Mouse (Mus musculus): Measurements from ENCODE around the gene Usp34. TPM values are rescaled to one million over a fixed set of nuclear protein-coding genes. Genes with fewer than 3 reads are reported as not detected.
A peak's percentile ranks its signal among the peaks of the same experiment; 100 is the strongest.
"Not testable (repeated sequence)": the region's sequence is repeated elsewhere in the genome, so short reads cannot be mapped to it uniquely, and the experiment has no call there.

Gene Usp34
- 49.4 TPM for polyA plus RNA-seq (2021)

DNA sequence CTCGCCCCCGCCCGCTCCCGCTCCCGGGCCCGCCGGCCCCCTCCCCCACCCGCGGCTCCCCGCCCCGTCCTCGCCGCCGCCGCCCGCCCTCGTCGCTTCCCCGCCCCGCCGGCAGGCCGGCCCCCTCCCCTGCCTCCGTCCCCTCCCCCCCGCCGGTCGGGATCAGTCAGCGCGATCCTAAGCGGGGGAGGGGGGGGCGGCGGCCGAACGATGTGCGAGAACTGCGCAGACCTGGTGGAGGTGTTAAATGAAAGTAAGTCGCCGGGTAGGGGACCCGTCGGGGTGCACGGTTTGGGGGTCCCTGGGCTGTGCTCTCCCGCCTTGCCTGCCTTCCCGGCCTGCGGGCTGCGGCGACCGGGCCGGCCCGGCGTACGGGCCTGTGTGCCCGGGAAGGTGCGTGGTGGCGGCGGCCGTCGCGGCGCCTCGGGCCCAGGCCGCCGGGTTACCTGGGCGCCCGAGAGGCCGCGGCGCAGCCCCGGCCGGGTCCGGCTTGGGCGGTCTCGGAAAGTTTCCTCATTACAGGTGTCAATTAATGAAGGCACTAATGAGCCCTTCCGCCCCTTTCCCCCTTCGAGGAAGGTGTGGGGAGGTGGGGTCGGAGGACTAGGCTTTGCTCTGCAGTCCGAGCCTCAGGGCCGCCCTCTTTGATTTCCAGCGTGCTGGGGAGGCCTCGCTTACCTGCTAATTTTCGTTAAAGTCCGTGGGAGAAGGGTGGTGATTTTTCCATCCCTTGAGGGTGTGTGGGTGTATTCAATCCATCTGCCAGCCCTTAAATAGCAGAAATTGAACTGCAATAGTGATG is at the start of gene Usp34:
Usp34 (plus strand) TSS at position 132 of the 802 bp plus-strand sequence.
- H3K27me3 ChIP-seq = no peaks in the 10 kb centered on the region
- in situ Hi-C loops (cut with MboI; ENCODE audit: low pct_unique_long_range_greater_than_20kb) = no loop called here
- ChIA-PET CTCF (no interaction called here), POLR2A (no interaction called here)
- DNase-seq (ENCODE audit: low read depth, low spot score) (peak; percentile 7), ATAC-seq (peak; percentile 32)
- TF ChIP-seq CTCF (IDR thresholded peaks at IDR 0.05) = no peak

DNA sequence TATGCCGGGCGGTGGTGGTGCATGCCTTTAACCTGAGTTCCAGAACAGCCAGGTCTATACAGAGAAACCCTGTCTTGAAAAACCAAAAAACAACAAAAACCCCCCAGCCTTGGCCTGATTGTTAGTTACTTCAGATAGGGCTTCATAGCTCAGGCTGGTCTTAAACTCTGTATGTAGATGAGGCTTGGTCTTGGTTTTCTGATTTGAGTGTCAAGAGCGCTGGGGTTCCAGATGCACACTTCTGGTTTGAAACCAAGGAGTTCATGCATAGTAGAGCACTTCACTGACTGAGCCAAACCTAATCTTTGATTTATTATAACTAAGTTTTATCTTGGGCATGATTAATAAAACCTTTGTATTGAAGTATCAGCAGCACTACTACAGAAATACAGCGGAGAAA is 47.6 kb upstream of the Usp34 start:
- ATAC-seq (no peak), DNase-seq (ENCODE audit: low read depth, low spot score) (no peak)
- in situ Hi-C loops (cut with MboI; ENCODE audit: low pct_unique_long_range_greater_than_20kb) = no loop called here
- CTCF ChIA-PET = no interaction called here
- POLR2A ChIA-PET = no interaction called here
- no peak for TF ChIP-seq CTCF (IDR thresholded peaks at IDR 0.05)
- no peaks in the 10 kb centered on the region for H3K27me3 ChIP-seq

DNA sequence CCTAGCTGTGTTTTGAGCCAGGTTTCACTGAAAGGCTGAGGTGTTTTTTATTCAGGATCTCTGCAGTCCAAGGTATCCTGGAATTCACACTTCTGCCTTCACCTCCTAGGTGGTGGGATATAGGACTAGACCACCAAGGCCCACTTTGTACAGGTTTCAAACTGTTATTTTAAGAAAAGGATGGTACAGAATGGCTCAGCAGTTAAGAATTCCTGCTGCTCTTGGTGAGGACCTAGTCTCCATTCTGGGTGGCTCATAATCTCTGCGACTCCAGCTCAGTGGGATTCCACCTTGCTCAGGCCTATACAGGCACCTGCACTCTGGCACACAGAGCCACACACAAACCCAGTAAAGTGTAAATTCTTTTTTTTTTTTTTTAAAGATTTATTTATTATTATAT is 47.2 kb upstream of the Usp34 start:
- H3K27me3 ChIP-seq = no peaks in the 10 kb centered on the region
- ATAC-seq = no peak
- POLR2A ChIA-PET = no interaction called here
- in situ Hi-C loops (cut with MboI; ENCODE audit: low pct_unique_long_range_greater_than_20kb) = no loop called here
- no peak for DNase-seq (ENCODE audit: low read depth, low spot score)
- no peak for TF ChIP-seq CTCF (IDR thresholded peaks at IDR 0.05)
- CTCF ChIA-PET = interaction anchor here (2.5 kb wide), 1 partner anchor 11 kb away, joined by 13 read pairs; no protein-coding TSS in a partner anchor

DNA sequence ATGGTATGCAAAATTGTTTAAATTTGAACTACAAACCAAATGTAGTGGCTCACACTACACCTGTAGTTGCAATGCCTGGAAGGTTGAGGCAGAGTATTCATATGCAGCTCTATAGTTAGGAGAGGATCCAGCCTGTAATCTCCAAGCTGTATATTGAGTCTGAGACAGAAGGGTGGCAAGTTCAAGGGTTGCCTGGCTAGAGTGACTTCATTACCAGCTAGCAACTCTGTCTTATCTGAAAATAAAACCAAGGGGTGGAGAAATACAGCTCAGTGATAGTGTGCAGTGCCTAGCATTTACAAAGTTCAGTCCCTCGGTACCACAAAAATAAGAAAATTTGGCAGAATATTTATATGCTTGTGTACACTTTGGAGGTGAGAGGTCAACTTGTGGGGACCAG is 46.5 kb upstream of the Usp34 start:
- in situ Hi-C loops (cut with MboI; ENCODE audit: low pct_unique_long_range_greater_than_20kb) = loop anchor here (10.0 kb wide), 1 partner anchor 615 kb away; no protein-coding TSS in a partner anchor
- CTCF ChIA-PET = interaction anchor here (1.0 to 2.5 kb wide), 2 partner anchors 10 to 276 kb away, joined by 3 to 13 read pairs; no protein-coding TSS in a partner anchor
- DNase-seq (ENCODE audit: low read depth, low spot score) = no peak
- POLR2A ChIA-PET = no interaction called here
- no peaks in the 10 kb centered on the region for H3K27me3 ChIP-seq
- TF ChIP-seq CTCF (IDR thresholded peaks at IDR 0.05) = no peak
- ATAC-seq = no peak

DNA sequence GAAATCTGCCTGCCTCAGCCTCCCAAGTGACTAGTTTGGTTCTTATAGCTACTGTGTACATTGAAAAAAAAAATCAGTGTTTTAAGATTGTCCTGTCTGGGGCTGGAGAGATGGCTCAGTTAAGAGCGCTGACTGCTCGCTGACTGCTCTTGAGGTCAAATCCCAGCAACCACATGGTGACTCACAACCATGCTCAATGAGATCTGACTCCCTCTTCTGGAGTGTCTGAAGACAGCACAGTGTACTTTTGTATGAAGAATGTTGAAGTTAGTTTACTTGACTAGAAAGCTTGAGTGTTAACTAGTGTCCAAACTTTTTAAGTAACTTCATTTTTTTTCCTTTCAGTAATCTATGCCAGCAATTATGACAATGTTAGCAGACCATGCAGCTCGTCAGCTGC is 45.2 kb upstream of the Usp34 start:
- no peaks in the 10 kb centered on the region for H3K27me3 ChIP-seq
- in situ Hi-C loops (cut with MboI; ENCODE audit: low pct_unique_long_range_greater_than_20kb) = loop anchor here (10.0 kb wide), 1 partner anchor 617 kb away; no protein-coding TSS in a partner anchor
- ChIA-PET POLR2A (no interaction called here), CTCF (interaction anchor here (0.7 to 2.5 kb wide), 5 partner anchors 9 to 279 kb away, joined by 3 to 13 read pairs (median 4); partner anchors contain the start of gene Commd1)
- peak; percentile 72 for TF ChIP-seq CTCF (IDR thresholded peaks at IDR 0.05)
- no peak for ATAC-seq
- DNase-seq (ENCODE audit: low read depth, low spot score) = no peak

DNA sequence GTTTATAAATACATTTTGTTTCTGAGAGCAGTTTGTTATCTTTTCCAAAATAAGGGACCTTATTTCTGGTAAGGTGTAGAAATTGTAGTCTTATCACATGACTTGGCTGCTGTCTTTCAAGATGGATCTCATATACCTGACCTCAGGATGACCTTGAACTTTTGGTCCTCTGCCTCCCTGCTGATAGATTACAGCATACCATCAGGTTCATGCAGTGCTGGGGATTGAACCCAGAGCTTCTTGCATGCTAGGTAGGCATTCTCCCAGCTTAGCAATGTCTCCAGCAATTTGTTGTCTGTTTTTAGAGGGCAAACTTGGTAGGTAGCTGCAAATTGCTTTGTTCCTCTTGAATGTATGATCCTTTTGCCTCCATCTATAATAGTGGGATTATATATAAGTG is 41.7 kb upstream of the Usp34 start:
- in situ Hi-C loops (cut with MboI; ENCODE audit: low pct_unique_long_range_greater_than_20kb) = loop anchor here (10.0 kb wide), 1 partner anchor 620 kb away; no protein-coding TSS in a partner anchor
- ChIA-PET CTCF (interaction anchor here (1.0 kb wide), 1 partner anchor 15 kb away, joined by 3 read pairs; no protein-coding TSS in a partner anchor), POLR2A (interaction anchor here (0.6 kb wide), 1 partner anchor 13 kb away, joined by 4 read pairs; no protein-coding TSS in a partner anchor)
- no peak for TF ChIP-seq CTCF (IDR thresholded peaks at IDR 0.05)
- no peaks in the 10 kb centered on the region for H3K27me3 ChIP-seq
- DNase-seq (ENCODE audit: low read depth, low spot score) = no peak
- no peak for ATAC-seq

DNA sequence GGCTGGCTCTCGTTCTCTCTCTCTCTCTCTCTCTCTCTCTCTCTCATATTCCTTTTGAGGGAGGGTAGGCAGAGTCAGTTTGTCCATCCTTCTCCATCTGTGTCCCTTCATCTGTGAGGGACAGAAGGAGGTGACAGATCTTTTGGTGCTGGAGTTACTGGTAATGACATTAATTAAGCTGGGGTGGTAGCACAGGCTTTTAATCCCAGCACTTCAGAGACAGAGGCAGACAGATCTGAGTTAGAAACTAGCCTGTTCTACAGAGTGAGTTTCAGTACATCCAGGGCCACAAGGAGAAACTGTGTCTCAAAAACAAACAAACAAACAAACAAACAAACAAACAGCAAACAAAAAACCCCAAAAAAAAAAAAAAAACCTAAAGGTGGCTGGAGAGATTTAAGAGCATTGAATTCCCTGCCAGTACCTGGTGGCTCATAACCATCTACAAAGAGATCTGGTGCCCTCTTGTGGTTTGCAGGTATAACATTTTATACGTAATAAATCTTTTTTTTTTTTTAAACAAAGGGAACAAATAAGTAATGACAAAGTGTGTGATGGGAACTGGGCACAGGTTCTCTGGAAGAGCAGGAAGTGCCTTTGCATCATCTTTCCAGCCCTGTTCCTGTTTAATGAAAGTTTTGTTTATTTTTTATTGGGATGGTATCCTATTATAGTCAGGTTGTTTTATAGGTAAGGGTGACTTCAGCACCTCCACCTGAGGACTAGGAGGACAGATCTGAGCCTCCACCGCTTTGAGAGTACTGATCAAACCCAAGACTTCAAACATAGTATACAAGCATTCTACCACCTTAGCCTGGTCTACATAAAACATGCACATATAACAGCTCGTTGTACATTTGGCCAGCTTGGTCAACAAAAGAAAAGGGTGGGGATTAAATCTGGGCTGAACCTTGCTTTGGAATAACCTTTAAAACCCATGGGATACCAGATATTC is 34.6 kb upstream of the Usp34 start:
- H3K27me3 ChIP-seq = no peaks in the 10 kb centered on the region
- DNase-seq (ENCODE audit: low read depth, low spot score) (no peak), ATAC-seq (no peak)
- in situ Hi-C loops (cut with MboI; ENCODE audit: low pct_unique_long_range_greater_than_20kb) = loop anchor here (5.0 kb wide), 2 partner anchors 120 to 285 kb away; no protein-coding TSS in a partner anchor
- ChIA-PET CTCF (interaction anchor here (1.1 to 1.9 kb wide), 6 partner anchors 15 to 290 kb away, joined by 3 to 7 read pairs (median 4); partner anchors contain the start of genes Cct4 and Commd1), POLR2A (no interaction called here)
- TF ChIP-seq CTCF (IDR thresholded peaks at IDR 0.05) = peak; percentile 42

DNA sequence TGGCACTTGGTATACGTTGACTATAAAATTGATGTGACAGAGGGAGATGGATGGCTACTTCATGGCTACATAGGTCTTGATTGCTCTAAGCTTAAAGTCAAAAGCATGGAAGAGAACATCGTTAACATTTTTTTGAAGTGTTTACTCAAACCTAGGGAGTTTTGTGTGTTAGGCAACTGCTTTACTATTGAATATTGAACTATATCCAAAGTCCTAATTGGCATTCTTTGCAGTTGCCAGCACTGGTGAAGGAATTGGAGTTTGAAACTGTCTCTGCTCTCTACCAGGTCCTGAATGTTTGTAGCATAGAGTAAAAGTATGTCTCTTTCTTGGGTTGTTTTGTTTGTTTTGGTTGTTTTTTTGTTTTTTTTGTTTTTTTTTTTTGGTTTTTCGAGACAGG is 30.9 kb upstream of the Usp34 start:
- CTCF ChIA-PET = interaction anchor here (1.1 kb wide), 1 partner anchor 12 kb away, joined by 4 read pairs; no protein-coding TSS in a partner anchor
- DNase-seq (ENCODE audit: low read depth, low spot score) = no peak
- in situ Hi-C loops (cut with MboI; ENCODE audit: low pct_unique_long_range_greater_than_20kb) = no loop called here
- no peaks in the 10 kb centered on the region for H3K27me3 ChIP-seq
- POLR2A ChIA-PET = interaction anchor here (0.7 kb wide), 1 partner anchor 490 kb away, joined by 3 read pairs; no protein-coding TSS in a partner anchor
- no peak for ATAC-seq
- TF ChIP-seq CTCF (IDR thresholded peaks at IDR 0.05) = no peak

DNA sequence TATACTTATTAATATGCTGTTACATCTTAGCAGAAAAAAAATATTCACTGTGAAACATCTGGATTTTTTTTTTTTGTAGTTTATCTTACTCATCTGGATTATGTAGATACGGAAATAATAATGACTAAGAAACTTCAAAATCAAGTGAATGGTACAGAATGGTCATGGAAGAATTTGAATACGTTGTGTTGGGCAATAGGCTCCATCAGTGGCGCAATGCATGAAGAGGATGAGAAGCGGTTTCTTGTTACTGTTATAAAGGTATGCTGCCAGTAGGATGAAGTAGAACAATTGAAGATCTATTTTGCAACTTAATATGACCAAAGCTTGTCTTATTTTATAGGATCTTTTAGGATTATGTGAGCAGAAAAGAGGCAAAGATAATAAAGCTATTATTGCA is 22.2 kb upstream of the Usp34 start:
- ChIA-PET CTCF (no interaction called here), POLR2A (no interaction called here)
- in situ Hi-C loops (cut with MboI; ENCODE audit: low pct_unique_long_range_greater_than_20kb) = no loop called here
- no peaks in the 10 kb centered on the region for H3K27me3 ChIP-seq
- TF ChIP-seq CTCF (IDR thresholded peaks at IDR 0.05) = no peak
- ATAC-seq (no peak), DNase-seq (ENCODE audit: low read depth, low spot score) (no peak)

DNA sequence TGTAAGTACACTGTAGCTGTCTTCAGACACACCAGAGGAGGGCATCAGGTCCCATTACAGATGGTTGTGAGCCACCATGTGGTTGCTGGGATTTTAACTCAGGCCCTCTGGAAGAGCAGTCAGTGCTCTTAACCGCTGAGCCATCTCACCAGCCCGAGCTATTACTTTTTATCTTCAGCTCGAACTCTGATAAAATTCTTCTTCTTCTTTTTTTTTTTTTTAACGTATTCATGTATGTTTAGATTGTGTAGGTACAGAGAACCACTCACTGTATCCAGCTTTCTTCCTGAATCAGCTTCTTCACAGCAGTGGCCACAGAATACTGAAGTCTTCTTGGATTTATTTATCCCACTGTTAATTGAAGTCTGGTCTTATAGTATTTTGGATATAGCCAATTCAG is 17.8 kb upstream of the Usp34 start:
- H3K27me3 ChIP-seq; DNase-seq (ENCODE audit: low read depth, low spot score); ATAC-seq; in situ Hi-C loops (cut with MboI; ENCODE audit: low pct_unique_long_range_greater_than_20kb); POLR2A ChIA-PET: not testable (repeated sequence)
- CTCF ChIA-PET = interaction anchor here (0.9 kb wide), 1 partner anchor 10 kb away, joined by 3 read pairs; no protein-coding TSS in a partner anchor
